Mouse (Mus musculus) brain, adult 10 weeks (tissue): ENCODE data around the gene Gm20937. TPM values are rescaled to one million over a fixed set of nuclear protein-coding genes. Genes with fewer than 3 reads are reported as not detected.

ENCODE experiments used
- polyA plus RNA-seq: library from polyadenylated mRNA; stranded (reverse); fragments of 350-450 nt; fragmentation: Illumina TruSeq; extraction: RNeasy Lipid Tissue Mini Kit (QIAGEN cat#74804); gene quantifications from one replicate; pipeline ENCODE4 v1.2.3, GENCODE M21; 2015; ENCODE audit warnings: low read depth, low replicate concordance

Gm20937 gene
- polyA plus RNA-seq, result not detected

DNA sequence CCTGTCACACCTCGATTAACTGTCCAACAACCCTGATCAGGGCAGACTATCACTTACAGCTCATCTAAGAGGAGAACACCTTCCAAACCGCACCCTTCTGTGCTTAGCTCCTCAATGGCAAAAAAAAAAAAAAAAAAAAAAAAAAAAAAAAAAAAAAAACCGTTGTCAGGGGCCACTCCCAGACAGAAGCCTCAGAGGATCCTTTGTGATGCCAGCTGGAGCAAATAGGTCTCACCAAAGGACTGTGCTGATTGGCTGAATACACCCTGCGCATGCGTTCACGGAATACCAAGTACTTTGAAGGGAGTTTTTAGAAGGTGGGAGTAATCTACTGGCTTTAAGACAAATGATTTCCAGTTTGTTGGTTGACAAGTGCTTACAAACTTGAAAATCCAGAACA, at the start of gene Gm20937:
Gene Gm20937 (minus strand): TSS at position 101 of the 400 bp plus-strand sequence.

Other genes starting within 250 kb of the Gm20937 start
- gene Gm20816, start 243.1 kb upstream of the Gm20937 start, polyA plus RNA-seq, result not detected